Mouse (Mus musculus) spleen, adult 2 months (tissue): ENCODE measurements around the gene Selenof.

Source experiments
- CTCF ChIP-seq: fragments of 200-500 bp; IDR thresholded peaks from 2 replicates; pipeline ENCODE4 v1.5.1; 2011; ENCODE audit warnings: mild to moderate bottlenecking, inconsistent platforms; ENCODE audit not compliant: insufficient read depth, insufficient read length, insufficient replicate concordance; ENCODE audit errors: extremely low read depth
- POLR2A ChIP-seq: fragments of 200-500 bp; IDR thresholded peaks from 2 replicates; pipeline ENCODE4 v1.6.1; 2011; ENCODE audit warnings: low read depth, low read length, inconsistent platforms

- TF ChIP-seq POLR2A (no peak), CTCF (no peak)
Observed at GRCm38 (mm10) chr3:144578921-144579320, 8.8 kb downstream of the Selenof start.
